Mouse (Mus musculus): ENCODE measurements at regions not wholly inside any gene's neighbourhood (a gene's known extent, or its start where the extent isn't known, plus 50 kb on each side); places are given as distances from the start of the nearest gene placed in this dataset.

DNA sequence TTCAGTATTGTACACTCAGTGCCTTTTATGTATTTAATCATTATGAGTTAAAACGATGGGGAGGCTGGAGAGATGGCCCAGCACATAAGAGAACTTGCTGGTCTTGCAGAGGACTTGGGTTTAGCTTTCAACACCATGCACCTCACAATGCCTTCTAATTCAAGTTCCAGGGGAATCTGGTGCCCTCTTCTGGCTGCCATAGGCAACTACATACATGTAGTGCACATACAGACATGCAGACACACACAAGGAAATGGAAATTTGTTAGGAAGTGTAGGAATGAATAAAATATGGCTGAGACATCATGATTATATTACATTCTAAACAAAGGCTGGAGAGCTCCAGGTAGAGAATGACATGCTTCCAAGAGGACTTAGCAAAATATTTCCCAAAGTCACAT, 251.4 kb downstream of the Hivep2 start:
- no peak for DNase-seq (ENCODE audit: low spot score)

DNA sequence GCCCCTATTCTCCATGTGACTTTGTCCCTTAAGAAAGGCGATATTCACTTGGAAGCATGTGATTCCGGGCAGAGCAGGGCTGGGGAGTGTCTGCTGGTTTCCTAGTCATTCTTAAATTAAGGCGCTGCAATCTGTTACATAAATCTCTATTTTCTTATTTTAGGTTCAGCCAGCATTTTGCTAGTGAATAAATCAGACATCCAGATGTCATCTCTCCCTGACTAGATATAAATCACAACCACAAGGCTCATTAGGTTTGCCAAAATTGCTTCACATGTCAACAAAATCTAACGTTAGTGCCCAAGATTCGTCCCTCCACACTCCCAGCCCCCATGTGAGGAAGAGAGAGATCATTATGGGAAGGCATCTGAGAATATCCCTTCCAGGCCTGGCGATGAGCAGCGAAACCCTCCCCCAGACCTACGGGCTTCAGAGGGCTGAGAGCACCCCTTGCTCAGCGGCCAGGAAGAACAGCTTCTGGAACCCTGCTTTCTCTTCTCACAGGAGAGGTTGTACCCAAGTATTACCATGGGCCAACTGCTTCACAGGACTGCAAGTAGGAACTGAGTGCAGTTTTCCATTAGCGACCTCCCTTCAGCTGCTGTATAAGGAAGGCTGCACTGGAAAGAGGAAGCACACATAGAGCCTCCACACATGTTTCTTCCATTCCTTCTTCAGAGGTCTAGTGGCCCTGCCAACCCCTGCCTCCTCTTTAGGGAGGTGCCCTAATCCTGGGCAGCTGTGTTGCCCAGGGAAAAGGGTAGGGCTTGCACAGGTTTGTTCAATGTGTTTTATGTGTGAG, 250.5 kb downstream of the Hivep2 start:
- DNase-seq (ENCODE audit: low spot score): no peak

DNA sequence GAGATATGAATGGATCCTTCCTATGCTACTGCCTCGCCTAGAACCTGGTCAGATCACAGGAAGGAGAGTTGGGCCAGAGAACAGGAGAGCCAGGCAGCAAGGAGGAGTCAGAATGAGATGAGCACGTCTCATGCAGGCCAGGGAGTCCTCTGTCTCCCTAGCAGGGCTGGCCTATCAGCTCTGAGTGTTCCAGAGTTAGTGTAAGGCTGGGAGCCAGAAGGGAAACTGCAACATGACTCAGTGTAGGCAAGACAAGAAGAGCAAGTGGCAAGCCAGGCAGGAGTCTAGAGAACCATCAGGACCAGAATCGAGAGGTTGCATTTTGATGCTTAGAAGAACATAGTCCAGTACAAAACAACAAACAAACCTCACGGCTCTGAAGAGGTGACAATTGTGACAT, 249.6 kb downstream of the Hivep2 start:
- no peak for DNase-seq (ENCODE audit: low spot score)

DNA sequence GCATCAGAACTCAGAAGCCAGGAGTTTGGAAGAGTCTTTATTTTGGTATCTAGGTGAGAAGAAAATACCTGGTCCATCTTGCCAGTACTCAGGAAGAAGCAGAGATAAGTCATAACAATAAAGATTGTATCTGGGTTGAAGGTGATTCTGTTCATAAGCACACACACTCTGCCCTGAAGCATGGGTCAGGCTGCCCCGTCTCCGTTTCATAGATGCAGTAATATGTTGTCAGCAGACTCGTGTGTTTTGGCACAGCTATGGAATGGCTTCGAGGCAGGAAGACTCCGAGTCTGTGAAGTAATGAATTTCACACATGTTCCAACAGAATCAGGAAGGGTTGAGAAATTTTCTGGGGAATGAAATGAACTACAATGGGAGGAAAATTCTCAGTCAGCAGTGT, 247.7 kb downstream of the Hivep2 start:
- no peak for DNase-seq (ENCODE audit: low spot score)

DNA sequence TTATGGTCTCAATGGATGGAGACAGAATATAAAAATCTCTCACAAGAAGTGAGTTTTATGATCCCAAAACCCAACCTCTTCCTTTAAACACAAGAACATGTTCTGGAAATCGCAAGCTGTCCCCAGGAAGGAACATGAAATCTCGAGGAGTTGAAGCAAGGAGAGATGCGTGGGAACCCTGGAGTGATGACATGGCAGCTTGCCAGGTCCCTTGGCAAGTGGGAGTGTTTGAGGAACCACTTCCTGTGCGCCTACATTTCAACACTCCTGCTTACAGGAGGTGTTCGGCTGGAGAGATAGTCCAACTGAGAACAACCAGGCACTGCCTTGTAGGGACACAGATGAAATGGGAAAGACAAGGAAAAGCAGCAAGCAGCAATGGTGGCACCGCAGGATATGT, 246.1 kb downstream of the Hivep2 start:
- peak; percentile 49 for DNase-seq (ENCODE audit: low spot score)

DNA sequence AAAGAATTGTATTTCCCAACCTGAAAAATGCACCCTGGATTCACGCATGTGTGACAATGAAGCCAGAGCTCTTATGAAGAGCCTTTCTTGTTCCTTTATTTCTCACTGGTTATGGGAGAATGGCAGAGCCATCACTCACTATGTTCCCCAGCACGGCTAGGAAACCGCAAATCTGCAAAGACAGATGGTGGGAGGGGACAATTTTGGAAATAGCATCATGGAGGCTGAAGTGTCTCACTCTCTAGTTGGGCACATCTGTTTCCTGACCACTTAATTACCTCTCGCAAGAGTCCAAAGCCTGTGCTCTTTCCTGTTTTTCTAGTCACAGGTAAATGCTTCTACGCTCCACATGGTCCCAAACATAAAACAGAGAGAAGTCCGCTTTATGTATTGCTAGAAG, 245.6 kb downstream of the Hivep2 start:
- no peak for DNase-seq (ENCODE audit: low spot score)

DNA sequence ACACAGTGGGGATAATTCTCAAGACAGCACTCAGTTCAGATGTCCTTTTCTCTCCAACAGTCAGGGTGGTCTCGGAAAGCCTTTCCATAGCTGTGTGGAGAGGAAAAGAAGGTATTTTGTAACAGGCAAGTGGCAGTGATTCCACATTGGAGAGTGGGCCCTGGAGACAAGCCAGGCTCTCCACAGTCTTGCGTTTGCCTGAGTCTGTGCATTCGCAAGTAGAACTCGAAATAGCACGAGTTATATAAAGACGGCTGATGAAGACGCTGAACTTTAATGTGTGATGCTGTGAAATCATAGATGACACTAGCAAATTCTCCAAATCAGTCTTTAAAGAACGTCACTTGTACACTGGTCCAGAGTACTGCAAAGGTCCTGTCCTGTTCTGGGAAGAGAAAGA, 244.6 kb downstream of the Hivep2 start:
- no peak for DNase-seq (ENCODE audit: low spot score)

DNA sequence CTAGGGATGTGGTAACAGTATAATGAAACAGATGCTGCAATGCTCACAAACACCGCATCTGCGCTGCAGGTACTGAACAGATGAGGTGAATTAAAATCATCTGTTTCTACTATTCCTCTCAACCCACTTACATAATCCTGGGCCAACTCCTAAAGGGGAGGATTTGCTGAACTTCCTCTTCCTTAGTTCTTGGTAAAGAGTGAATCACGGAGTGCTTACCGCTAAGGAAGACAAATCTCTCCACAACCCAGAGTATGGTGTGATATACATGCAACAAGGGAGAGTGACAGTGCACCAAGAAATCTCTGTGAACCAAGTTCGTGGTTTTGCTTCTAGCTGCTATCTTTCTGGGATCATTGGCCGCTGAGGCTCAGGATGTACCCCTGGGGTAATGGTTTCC, 244.2 kb downstream of the Hivep2 start:
- no peak for DNase-seq (ENCODE audit: low spot score)

DNA sequence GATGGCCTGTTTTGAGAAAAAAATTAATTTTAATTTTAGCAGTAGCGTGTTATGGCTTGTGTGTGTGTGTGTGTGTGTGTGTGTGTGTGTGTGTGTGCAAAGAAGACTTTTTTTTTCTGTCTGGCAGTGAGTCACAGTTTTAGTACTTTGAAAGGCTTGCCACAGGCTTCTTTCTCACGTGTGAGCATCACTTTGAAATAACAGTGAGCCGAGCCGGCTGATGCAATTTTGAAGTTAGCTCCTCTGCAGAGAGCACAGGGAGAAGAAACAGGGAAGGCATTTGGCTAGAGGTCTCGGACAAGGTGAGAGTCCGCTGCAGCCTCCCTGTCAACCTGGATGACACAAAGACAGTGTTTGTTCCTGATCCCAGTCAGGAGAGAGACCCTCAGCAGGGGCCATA, 242.3 kb downstream of the Hivep2 start:
- DNase-seq (ENCODE audit: low spot score): no peak

DNA sequence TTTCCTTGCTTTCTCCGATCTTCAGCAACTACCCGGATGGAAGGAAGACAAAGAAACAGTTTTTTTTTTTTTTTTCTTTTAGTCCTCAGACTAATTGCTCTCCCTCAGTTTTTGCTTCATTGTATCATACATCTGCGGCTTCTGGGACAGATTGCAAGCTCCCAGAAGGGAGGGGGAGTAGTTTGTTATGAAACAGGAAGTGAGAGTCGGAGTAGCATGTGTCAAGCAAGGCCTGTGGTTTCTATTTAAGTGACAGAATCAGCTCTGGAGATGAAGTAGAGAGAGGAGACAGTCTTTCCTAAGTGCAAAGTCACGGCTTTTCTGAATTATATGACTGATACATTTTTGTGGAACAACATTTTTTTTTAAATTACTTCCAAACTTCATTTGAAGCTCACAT, 241.7 kb downstream of the Hivep2 start:
- DNase-seq (ENCODE audit: low spot score): no peak

DNA sequence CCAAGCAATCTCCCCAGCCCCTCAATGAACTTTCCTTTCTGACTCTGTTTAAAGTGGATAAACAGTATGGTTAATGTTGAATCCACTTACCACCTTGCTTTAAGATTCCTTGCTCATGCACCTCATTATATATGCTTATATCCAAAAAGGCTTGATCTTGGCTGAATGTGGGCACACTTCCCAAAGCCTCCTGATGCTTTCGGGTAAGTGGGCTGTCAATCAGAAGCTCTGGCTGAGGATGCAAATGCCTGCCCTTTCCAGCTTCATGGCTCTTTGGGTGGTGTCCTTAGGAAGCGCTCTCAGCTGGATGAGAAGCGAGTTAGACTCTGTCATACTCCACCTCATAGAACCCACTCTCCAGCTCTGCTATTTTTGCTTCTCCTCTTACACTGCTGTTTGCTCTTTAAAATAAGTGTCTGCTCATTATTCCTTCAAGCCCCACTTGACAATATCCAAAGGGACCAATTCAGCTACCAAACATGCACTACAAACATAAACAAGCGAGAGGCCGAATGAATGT, 241.2 kb downstream of the Hivep2 start:
- DNase-seq (ENCODE audit: low spot score): no peak
